15 mouse cellular contexts compared by ENCODE assay signal in genomic region chr11:94047288-94047687, GRCm38 (mm10). TPM values are rescaled to one million over a fixed set of nuclear protein-coding genes. Genes with fewer than 3 reads are reported as not detected.
A peak's percentile ranks its signal among the peaks of the same experiment; 100 is the strongest.
DNase-seq lines count a peak whose midpoint lies in the region; ATAC-seq and TF ChIP-seq lines count a peak whose summit lies in the region.
"Had no signal": no experiment of that assay in that cellular context is flagged by ENCODE, and none has a peak within 500 bp of the region (broad histone marks: within the 10 kb centered on the region; RNA-seq: fewer than 3 reads in every experiment).

No protein-coding gene starts in this region.

- peak overlapping the region; percentile 52 for H3K4me2 ChIP-seq in forebrain, embryonic 12.5 days
- peak overlapping the region; percentile 60 for H3K4me2 ChIP-seq in hindbrain, embryonic 15.5 days
- H3K4me2 ChIP-seq in neural tube, embryonic 12.5 days (replicated peaks) = peak overlapping the region; percentile 65
- H3K4me2 ChIP-seq: limb, embryonic 13.5 days had no signal

- H3K9me3 ChIP-seq in forebrain, embryonic 12.5 days = no peaks in the 10 kb centered on the region
- no peaks in the 10 kb centered on the region for H3K9me3 ChIP-seq in hindbrain, embryonic 15.5 days
- H3K9me3 ChIP-seq in neural tube, embryonic 12.5 days = no peaks in the 10 kb centered on the region
- H3K9me3 ChIP-seq: limb, embryonic 13.5 days; megakaryocyte, embryonic 14.5 days had no signal

- no peak overlapping the region for H3K27ac ChIP-seq in left cerebral cortex, adult 2 months
- H3K27ac ChIP-seq in forebrain, embryonic 12.5 days = no peak overlapping the region
- no peak overlapping the region; the same call in 1 of the 2 replicates for H3K27ac ChIP-seq in hindbrain, embryonic 15.5 days (replicated peaks)
- H3K27ac ChIP-seq in neural tube, embryonic 12.5 days = no peak overlapping the region
- H3K27ac ChIP-seq: limb, embryonic 13.5 days had no signal

- H3K4me3 ChIP-seq in left cerebral cortex, adult 2 months = peak overlapping the region; percentile 73; the same call in 1 of the 2 replicates
- H3K4me3 ChIP-seq in forebrain, embryonic 12.5 days (replicated peaks) = peak overlapping the region; percentile 57
- peak overlapping the region; percentile 20 for H3K4me3 ChIP-seq in hindbrain, embryonic 15.5 days
- H3K4me3 ChIP-seq in neural tube, embryonic 12.5 days = 0 out of 2 replicates have a peak overlapping the region, but pooled peaks have one; percentile 9
- H3K4me3 ChIP-seq: limb, embryonic 13.5 days; megakaryocyte, embryonic 14.5 days had no signal

- intact Hi-C loops in left cerebral cortex, adult 2 months (cut with DNase I) = no loop called here

- ATAC-seq in forebrain, embryonic 12.5 days (ENCODE audit: low FRiP score) = no peak
- no peak for ATAC-seq in hindbrain, embryonic 15.5 days (ENCODE audit: low FRiP score, low read depth)
- no peak for ATAC-seq in neural tube, embryonic 12.5 days (ENCODE audit: low FRiP score, low read depth)

- H3K9ac ChIP-seq in forebrain, embryonic 12.5 days = no peak overlapping the region
- H3K9ac ChIP-seq in hindbrain, embryonic 15.5 days = no peak overlapping the region
- 0 out of 2 replicates have a peak overlapping the region, but pooled peaks have one; percentile 5 for H3K9ac ChIP-seq in neural tube, embryonic 12.5 days
- H3K9ac ChIP-seq: limb, embryonic 13.5 days had no signal

- H3K27me3 ChIP-seq in forebrain, embryonic 12.5 days = no peaks in the 10 kb centered on the region
- H3K27me3 ChIP-seq in hindbrain, embryonic 15.5 days = no peaks in the 10 kb centered on the region
- H3K27me3 ChIP-seq in neural tube, embryonic 12.5 days (replicated peaks) = no peaks in the 10 kb centered on the region
- H3K27me3 ChIP-seq: limb, embryonic 13.5 days; megakaryocyte, embryonic 14.5 days had no signal

- no peak for DNase-seq in left cerebral cortex, adult 2 months (ENCODE audit: extremely low spot score in 1 of 2, low spot score in 2 of 2)
- DNase-seq in left cerebral cortex, adult 8-10 months (ENCODE audit: low spot score in 2 of 2) = no peak
- DNase-seq in urinary bladder, adult 2 months (ENCODE audit: low spot score) = no peak
- no peak for DNase-seq in cerebellum, adult 11-12 months
- DNase-seq in embryo, embryonic 11 days = no peak
- DNase-seq: adrenal gland, adult 2 months; heart, adult 11 months; heart, postnatal 4 days; lung, adult 2 months; thymus, adult 18-20 months had no signal

- peaks cover 40% of the 10 kb centered on the region for H3K36me3 ChIP-seq in forebrain, embryonic 12.5 days (replicated peaks)
- peaks cover 27% of the 10 kb centered on the region for H3K36me3 ChIP-seq in hindbrain, embryonic 15.5 days
- peaks cover 35% of the 10 kb centered on the region for H3K36me3 ChIP-seq in neural tube, embryonic 12.5 days

- TF ChIP-seq CTCF in left cerebral cortex, adult 2 months (IDR thresholded peaks at IDR 0.05) = no peak

- H3K4me1 ChIP-seq in forebrain, embryonic 12.5 days = peaks cover 20% of the 10 kb centered on the region
- H3K4me1 ChIP-seq in hindbrain, embryonic 15.5 days (replicated peaks) = peaks cover 28% of the 10 kb centered on the region
- H3K4me1 ChIP-seq in neural tube, embryonic 12.5 days = peaks cover 17% of the 10 kb centered on the region; the same call in 1 of the 2 replicates

- WGBS in forebrain, embryonic 12.5 days = 44% methylated on average over 2 of the region's 2 CpGs
- 15% methylated on average over 2 of the region's 2 CpGs for WGBS in hindbrain, embryonic 15.5 days
- 36% methylated on average over 2 of the region's 2 CpGs for WGBS in neural tube, embryonic 12.5 days

RNA-seq across cellular contexts. Expression of gene Spag9, which starts 51.4 kb away (rescaled TPM):
- 100 to 1,000 TPM; 289 to 291 TPM for total RNA-seq in left cerebral cortex, adult 2 months (2021)
- total RNA-seq in left cerebral cortex, adult 8-10 months (2022) = 100 to 1,000 TPM; 247 to 289 (median 277) TPM
- 124 and 127 TPM in 2 replicates for polyA plus RNA-seq in forebrain, embryonic 12.5 days (2016; fragmentation: Nextera tagmentation; extraction: Ambion mirVana)
- polyA plus RNA-seq in hindbrain, embryonic 15.5 days (2015; fragmentation: Nextera tagmentation; extraction: Ambion mirVana) = 77.4 and 89.5 TPM in 2 replicates
- polyA plus RNA-seq in neural tube, embryonic 12.5 days (2016; fragmentation: Nextera tagmentation; extraction: Ambion mirVana) = 96.2 and 100 TPM in 2 replicates
- 42.1 and 42.9 TPM in 2 replicates for polyA plus RNA-seq in urinary bladder, adult 2 months (2012; rRNA removed)

Comparison
In these comparisons a context has a peak if more than half of its experiments do, and no peak if none do; other contexts are left out.
1. H3K4me3 ChIP-seq: peak in every context shown above with its lines; median percentile 73 in left cerebral cortex, adult 2 months; 57 in forebrain, embryonic 12.5 days; 20 in hindbrain, embryonic 15.5 days; 9 in neural tube, embryonic 12.5 days.